Mouse (Mus musculus): ENCODE results near the gene Eipr1. TPM values are rescaled to one million over a fixed set of nuclear protein-coding genes. Genes with fewer than 3 reads are reported as not detected.

Eipr1 gene
- polyA plus RNA-seq, 1 experiment: 4.5 TPM

DNA sequence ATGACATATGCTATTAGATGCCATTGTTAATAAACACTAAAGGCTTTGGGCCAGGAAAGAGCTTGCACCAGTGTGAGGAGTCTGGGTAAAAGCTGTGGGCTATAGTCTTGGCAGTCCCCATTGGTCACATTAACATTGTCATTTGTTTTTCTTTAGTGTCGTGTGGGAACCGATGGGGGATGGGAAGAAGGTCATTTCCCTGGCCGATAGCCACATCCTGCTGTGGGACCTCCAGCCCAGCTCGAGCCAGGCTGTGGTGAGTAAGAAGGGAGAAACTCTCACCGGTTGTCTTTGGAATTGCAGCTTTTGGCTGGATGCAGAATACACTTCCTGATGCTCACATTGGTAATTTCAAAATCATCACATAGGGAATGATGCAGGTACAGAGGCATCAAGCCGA, 95.8 kb downstream of the Eipr1 start:
- H3K36me3 ChIP-seq (ENCODE audit: control insufficient read depth): peaks cover 18% of the 10 kb centered on the region
- H3K9me3 ChIP-seq (ENCODE audit: control insufficient read depth, low read length): no peaks in the 10 kb centered on the region
- no peaks in the 10 kb centered on the region for H3K27me3 ChIP-seq (ENCODE audit: control insufficient read depth)
- TF ChIP-seq TAL1 (IDR thresholded peaks at IDR 0.05; ENCODE audit: low read length) (no peak), GATA1 (IDR thresholded peaks at IDR 0.05; ENCODE audit: low read length) (no peak)
- no peaks in the 10 kb centered on the region for H3K4me1 ChIP-seq (ENCODE audit: control insufficient read depth)
- no peak overlapping the region for H3K4me3 ChIP-seq (replicated peaks)

- Histone ChIP-seq H3K9me3 (ENCODE audit: control insufficient read depth, low read length) (no peaks in the 10 kb centered on the region), H3K4me3 (replicated peaks) (no peak overlapping the region), H3K4me1 (ENCODE audit: control insufficient read depth) (no peaks in the 10 kb centered on the region), H3K36me3 (ENCODE audit: control insufficient read depth) (peaks cover 18% of the 10 kb centered on the region), H3K27me3 (ENCODE audit: control insufficient read depth) (no peaks in the 10 kb centered on the region)
- TF ChIP-seq GATA1 (IDR thresholded peaks at IDR 0.05; ENCODE audit: low read length) (no peak), TAL1 (IDR thresholded peaks at IDR 0.05; ENCODE audit: low read length) (no peak)
Measured at GRCm38 (mm10) chr12:28848726-28849612, 97.4 kb downstream of the Eipr1 start.

- Histone ChIP-seq H3K9me3 (ENCODE audit: control insufficient read depth, low read length) (no peaks in the 10 kb centered on the region), H3K27me3 (ENCODE audit: control insufficient read depth) (no peaks in the 10 kb centered on the region), H3K36me3 (ENCODE audit: control insufficient read depth) (peaks cover 33% of the 10 kb centered on the region), H3K4me3 (replicated peaks) (no peak overlapping the region), H3K4me1 (ENCODE audit: control insufficient read depth) (no peaks in the 10 kb centered on the region)
- TF ChIP-seq TAL1 (IDR thresholded peaks at IDR 0.05; ENCODE audit: low read length) (no peak), GATA1 (IDR thresholded peaks at IDR 0.05; ENCODE audit: low read length) (no peak)
Measured at GRCm38 (mm10) chr12:28859495-28860263, 108.1 kb downstream of the Eipr1 start.

DNA sequence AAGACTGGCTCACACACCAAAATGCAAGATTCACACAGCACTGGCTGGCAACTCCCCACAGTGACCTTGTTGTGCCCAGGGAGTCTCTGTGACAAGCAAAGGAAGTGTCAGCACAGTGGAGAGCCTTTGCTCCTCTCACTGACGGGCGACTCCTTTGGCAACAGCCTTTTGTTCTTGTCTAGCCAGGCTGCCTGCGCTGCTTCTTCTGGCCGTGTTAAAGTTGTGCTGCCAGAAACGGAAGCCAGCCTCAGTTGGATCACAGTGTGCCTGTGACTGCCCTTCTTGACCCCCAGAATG, 108.6 kb downstream of the Eipr1 start:
- H3K9me3 ChIP-seq (ENCODE audit: control insufficient read depth, low read length): no peaks in the 10 kb centered on the region
- no peaks in the 10 kb centered on the region for H3K27me3 ChIP-seq (ENCODE audit: control insufficient read depth)
- peaks cover 34% of the 10 kb centered on the region for H3K36me3 ChIP-seq (ENCODE audit: control insufficient read depth)
- no peaks in the 10 kb centered on the region for H3K4me1 ChIP-seq (ENCODE audit: control insufficient read depth)
- TF ChIP-seq GATA1 (IDR thresholded peaks at IDR 0.05; ENCODE audit: low read length): no peak
- TF ChIP-seq TAL1 (IDR thresholded peaks at IDR 0.05; ENCODE audit: low read length): no peak
- no peak overlapping the region for H3K4me3 ChIP-seq (replicated peaks)

DNA sequence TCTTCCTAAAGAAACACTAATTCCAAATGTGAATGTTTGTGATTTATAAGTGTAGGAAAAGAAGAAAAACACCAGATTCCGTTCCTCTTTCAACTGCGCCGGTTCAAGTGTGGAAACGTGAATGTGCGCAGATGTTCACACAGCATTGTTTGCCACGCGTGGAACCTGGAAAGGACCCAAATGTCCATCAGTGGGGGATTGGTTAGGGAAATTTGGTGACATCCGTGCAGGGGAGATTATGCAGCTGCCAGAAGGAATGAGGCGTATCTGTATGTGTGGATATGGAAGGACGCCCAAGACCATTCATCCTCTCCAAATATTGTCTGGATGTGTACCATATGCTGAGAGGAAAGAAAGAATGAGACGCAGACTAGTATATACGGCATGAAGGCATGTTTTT, 111.7 kb downstream of the Eipr1 start:
- TF ChIP-seq GATA1 (IDR thresholded peaks at IDR 0.05; ENCODE audit: low read length) (no peak), TAL1 (IDR thresholded peaks at IDR 0.05; ENCODE audit: low read length) (no peak)
- Histone ChIP-seq H3K4me1 (ENCODE audit: control insufficient read depth) (no peaks in the 10 kb centered on the region), H3K36me3 (ENCODE audit: control insufficient read depth) (peaks cover 64% of the 10 kb centered on the region), H3K27me3 (ENCODE audit: control insufficient read depth) (no peaks in the 10 kb centered on the region), H3K4me3 (replicated peaks) (no peak overlapping the region), H3K9me3 (ENCODE audit: control insufficient read depth, low read length) (no peaks in the 10 kb centered on the region)

DNA sequence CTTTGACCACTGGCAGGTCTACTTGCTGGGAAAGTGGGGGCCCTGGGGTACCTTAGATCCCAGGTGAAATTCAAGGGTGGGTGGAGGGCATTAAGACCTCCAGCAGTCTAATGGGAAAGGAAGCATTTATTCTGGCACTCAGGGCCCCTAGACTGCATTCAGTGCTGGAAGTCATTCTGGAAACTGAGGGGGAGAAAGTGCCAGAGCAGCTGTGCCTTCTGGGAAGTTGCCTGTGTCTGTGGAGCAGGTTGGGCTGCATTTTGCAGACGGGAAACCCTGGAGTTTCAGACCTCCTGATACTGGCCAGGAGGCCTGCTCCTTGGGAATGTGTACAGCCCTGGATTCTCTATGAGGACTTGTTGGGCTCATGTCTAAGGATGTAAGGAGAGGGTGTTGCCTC, 114.5 kb downstream of the Eipr1 start:
- Histone ChIP-seq H3K4me3 (replicated peaks) (no peak overlapping the region), H3K9me3 (ENCODE audit: control insufficient read depth, low read length) (no peaks in the 10 kb centered on the region), H3K4me1 (ENCODE audit: control insufficient read depth) (no peaks in the 10 kb centered on the region), H3K36me3 (ENCODE audit: control insufficient read depth) (peaks cover 72% of the 10 kb centered on the region), H3K27me3 (ENCODE audit: control insufficient read depth) (no peaks in the 10 kb centered on the region)
- TF ChIP-seq GATA1 (IDR thresholded peaks at IDR 0.05; ENCODE audit: low read length): no peak
- no peak for TF ChIP-seq TAL1 (IDR thresholded peaks at IDR 0.05; ENCODE audit: low read length)

DNA sequence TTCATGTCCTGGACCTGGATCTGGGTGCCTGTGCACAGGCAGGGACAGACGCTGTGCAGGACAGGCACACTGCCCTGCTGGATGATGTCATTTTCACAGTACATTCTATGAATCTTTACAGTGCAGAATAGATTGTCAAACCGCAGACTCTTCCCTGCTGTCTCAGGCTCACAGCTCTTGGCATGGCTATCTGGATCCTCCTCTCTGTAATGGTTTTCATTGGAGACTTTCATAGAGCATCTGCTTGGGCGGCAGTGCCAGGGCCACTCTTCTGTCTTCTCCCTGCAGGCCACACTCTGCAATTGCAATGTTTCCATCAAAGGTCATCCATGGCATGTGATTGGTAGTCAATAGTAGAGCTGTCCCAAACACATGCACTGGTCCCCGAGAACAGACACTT, 117.2 kb downstream of the Eipr1 start:
- no peak overlapping the region for H3K4me3 ChIP-seq (replicated peaks)
- TF ChIP-seq GATA1 (IDR thresholded peaks at IDR 0.05; ENCODE audit: low read length): no peak
- TF ChIP-seq TAL1 (IDR thresholded peaks at IDR 0.05; ENCODE audit: low read length): no peak
- peaks cover 60% of the 10 kb centered on the region for H3K36me3 ChIP-seq (ENCODE audit: control insufficient read depth)
- H3K9me3 ChIP-seq (ENCODE audit: control insufficient read depth, low read length): no peaks in the 10 kb centered on the region
- H3K27me3 ChIP-seq (ENCODE audit: control insufficient read depth): no peaks in the 10 kb centered on the region
- H3K4me1 ChIP-seq (ENCODE audit: control insufficient read depth): no peaks in the 10 kb centered on the region

GRCm38 (mm10) chr12:28872271-28872670, 120.7 kb downstream of the Eipr1 start:
- no peaks in the 10 kb centered on the region for H3K4me1 ChIP-seq (ENCODE audit: control insufficient read depth)
- H3K36me3 ChIP-seq (ENCODE audit: control insufficient read depth): peaks cover 25% of the 10 kb centered on the region
- no peak for TF ChIP-seq TAL1 (IDR thresholded peaks at IDR 0.05; ENCODE audit: low read length)
- no peak for TF ChIP-seq GATA1 (IDR thresholded peaks at IDR 0.05; ENCODE audit: low read length)
- no peaks in the 10 kb centered on the region for H3K9me3 ChIP-seq (ENCODE audit: control insufficient read depth, low read length)
- no peak overlapping the region for H3K4me3 ChIP-seq (replicated peaks)
- H3K27me3 ChIP-seq (ENCODE audit: control insufficient read depth): no peaks in the 10 kb centered on the region

DNA sequence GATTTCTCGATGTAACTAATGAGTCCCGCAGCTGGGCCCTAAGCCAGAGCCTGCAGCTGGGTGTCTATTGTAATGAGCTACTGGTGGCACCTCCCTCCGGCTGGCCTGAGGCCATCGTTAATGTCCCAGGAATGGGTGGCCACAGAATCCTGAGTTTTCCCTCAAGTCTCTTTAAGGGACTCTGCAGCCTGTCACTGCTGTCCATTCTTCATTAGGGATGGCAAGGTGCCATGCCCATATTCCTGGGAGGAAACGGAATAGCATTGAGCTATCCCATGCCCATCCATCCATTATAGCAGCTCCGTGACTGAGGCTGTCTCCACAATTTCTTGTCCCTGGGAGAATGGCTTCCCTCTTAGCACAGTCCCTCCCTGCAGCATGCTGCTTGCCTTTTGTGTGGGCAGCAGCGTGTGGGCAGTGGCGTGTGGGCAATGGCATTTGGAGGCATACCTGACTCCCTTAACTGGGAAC, 123.2 kb downstream of the Eipr1 start:
- TF ChIP-seq TAL1 (IDR thresholded peaks at IDR 0.05; ENCODE audit: low read length): no peak
- no peak for TF ChIP-seq GATA1 (IDR thresholded peaks at IDR 0.05; ENCODE audit: low read length)
- H3K4me3 ChIP-seq (replicated peaks): no peak overlapping the region
- H3K4me1 ChIP-seq (ENCODE audit: control insufficient read depth): no peaks in the 10 kb centered on the region
- no peaks in the 10 kb centered on the region for H3K27me3 ChIP-seq (ENCODE audit: control insufficient read depth)
- peaks cover 8% of the 10 kb centered on the region for H3K36me3 ChIP-seq (ENCODE audit: control insufficient read depth)
- no peaks in the 10 kb centered on the region for H3K9me3 ChIP-seq (ENCODE audit: control insufficient read depth, low read length)
